Mouse (Mus musculus): ENCODE measurements around the gene Sorl1.
A peak's percentile ranks its signal among the peaks of the same experiment; 100 is the strongest.

Gene Sorl1

DNA sequence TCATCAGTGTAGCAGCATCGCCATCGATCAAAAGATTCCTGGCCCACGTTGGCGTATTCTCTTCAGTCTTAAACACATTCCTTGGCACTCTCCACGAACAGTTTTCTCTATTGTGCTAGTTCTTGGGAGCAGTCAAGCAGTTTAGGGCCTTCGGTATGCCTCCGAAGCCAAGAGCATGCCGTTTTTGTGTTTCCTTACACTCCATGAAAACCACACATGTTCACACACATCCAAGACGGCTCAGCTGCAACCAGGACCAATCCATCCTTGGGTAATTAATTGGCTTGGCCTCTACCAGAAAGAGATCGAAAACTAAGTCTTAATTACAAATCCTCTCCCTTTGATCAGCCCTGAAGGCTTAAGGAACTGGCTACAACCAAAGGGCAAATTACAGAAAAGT is 162.8 kb downstream of the Sorl1 start:
- no peak for DNase-seq (ENCODE audit: low read depth, low spot score)

DNA sequence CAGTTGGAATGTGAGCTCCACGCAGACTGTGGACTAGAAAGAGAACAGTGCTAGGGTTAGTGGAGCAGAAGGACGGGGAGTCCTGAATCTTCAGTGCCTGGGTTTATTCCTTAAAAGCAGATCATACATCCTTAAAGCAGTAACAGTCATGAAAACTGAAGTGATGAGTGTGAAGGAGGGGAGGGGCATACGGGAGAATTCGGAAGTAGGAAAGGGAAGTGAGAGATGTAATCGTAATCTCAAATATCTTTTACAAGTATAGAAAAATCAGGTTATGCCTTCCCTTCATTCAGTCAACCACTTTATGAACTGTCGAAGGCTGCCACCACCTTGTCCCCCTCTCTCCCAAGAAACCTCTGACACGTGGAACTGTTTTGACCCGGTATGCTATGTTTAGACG is 165.8 kb downstream of the Sorl1 start:
- no peak for DNase-seq (ENCODE audit: low read depth, low spot score)

DNA sequence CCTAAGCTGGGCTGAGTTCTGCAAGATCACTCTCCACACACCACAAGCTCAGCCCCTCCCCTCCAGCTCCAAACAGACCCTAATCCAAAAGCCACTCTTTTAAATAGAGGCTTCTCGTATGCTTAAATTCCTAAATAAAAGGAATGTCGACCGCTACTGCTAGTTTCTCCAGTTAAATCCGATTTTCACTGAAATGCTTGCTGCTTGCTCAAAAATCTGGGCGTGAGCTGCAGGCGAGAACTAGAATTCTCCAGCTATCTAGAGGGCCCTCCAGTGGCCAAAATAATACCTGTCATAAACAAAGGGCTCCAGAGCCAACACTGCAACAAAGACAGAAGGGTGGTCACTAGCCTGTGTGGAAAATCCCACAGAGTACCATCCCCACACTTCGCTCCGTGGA is 170.6 kb downstream of the Sorl1 start:
- DNase-seq (ENCODE audit: low read depth, low spot score) = no peak

GRCm38 (mm10) chr9:41952650-41953204 is 171.4 kb downstream of the Sorl1 start:
- no peak for DNase-seq (ENCODE audit: low read depth, low spot score)

- no peak for DNase-seq (ENCODE audit: low read depth, low spot score)
Measured at GRCm38 (mm10) chr9:41951472-41952129, 172.5 kb downstream of the Sorl1 start.

- peak; percentile 83 for DNase-seq (ENCODE audit: low read depth, low spot score)
Measured at GRCm38 (mm10) chr9:41950991-41951451, 173.1 kb downstream of the Sorl1 start.

GRCm38 (mm10) chr9:41950109-41950990 is 173.7 kb downstream of the Sorl1 start:
- peak; percentile 59 for DNase-seq (ENCODE audit: low read depth, low spot score)

- no peak for DNase-seq (ENCODE audit: low read depth, low spot score)
Measured at GRCm38 (mm10) chr9:41949476-41949875, 174.6 kb downstream of the Sorl1 start.

GRCm38 (mm10) chr9:41944964-41945363 is 179.1 kb downstream of the Sorl1 start:
- no peak for DNase-seq (ENCODE audit: low read depth, low spot score)

DNA sequence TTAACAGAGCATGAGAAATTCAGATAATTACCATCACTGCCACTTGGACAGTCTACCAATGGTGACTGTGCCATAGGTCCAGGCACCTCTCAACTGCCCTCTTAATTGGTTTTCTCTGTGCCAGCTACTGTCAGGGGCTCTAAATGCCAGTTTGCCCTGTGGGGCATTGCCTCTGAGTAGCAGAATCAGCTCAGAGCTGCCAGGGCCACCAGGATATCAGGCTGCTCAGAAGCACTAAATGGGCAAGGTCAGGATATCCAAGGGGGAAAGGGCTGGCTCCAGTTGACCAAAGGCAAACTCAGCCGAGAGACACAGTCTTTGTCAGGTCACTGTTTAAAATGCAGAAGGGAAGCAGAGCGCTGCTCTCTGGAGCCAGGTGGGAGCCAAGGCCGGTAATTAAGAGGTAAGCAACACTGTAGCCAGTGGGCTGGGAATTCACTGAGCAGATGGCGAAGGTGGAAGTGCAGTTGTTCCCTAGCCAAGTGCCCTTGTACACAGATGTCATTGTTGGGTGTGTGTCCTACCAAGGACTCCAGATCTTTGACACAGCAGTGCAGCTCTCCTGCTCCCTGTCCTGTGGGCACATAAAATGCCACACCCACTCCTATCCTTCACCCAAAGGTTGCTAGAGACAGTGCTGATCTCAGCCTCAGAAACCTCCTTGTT is 181.0 kb downstream of the Sorl1 start:
- DNase-seq (ENCODE audit: low read depth, low spot score) = no peak

- DNase-seq (ENCODE audit: low read depth, low spot score) = no peak
Measured at GRCm38 (mm10) chr9:41940311-41940853, 183.7 kb downstream of the Sorl1 start.

DNA sequence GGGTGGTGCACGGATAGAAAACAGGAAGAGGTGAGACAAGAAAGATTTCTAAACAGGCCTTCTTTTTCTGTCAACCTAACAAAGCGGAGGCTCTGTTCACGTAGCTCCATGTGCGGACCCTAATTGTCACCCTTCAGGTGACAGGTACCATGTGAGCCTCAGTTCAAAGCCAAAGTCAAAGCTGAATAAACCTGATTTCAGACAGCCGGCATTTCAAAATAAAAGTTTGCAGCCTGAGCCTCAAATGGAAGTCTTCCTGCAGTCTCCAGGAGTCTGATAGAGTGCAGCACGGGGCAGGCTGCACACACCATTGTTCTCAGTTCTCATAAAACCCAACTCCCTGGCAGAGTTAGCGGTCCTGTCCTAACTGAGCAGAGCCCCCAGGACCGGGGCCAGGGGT is 185.6 kb downstream of the Sorl1 start:
- DNase-seq (ENCODE audit: low read depth, low spot score) = no peak

DNA sequence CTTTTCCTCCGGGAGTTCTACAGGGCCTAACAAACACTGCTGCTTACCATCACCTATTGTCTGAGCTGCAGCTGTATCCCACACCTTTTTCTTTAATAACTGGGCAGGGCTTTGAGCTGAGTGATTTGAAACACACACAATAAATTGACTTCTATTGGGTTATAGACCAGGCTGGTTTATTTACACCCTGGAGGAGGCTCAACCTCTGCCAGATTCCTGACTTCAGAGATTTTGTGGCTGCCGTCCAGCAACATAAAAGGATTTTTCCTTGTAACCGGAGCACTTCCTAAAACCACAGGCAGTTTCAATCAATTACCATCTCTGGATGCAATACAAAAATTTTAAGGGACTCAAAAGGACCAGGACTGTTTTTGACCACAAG is 186.1 kb downstream of the Sorl1 start:
- DNase-seq (ENCODE audit: low read depth, low spot score) = no peak

DNA sequence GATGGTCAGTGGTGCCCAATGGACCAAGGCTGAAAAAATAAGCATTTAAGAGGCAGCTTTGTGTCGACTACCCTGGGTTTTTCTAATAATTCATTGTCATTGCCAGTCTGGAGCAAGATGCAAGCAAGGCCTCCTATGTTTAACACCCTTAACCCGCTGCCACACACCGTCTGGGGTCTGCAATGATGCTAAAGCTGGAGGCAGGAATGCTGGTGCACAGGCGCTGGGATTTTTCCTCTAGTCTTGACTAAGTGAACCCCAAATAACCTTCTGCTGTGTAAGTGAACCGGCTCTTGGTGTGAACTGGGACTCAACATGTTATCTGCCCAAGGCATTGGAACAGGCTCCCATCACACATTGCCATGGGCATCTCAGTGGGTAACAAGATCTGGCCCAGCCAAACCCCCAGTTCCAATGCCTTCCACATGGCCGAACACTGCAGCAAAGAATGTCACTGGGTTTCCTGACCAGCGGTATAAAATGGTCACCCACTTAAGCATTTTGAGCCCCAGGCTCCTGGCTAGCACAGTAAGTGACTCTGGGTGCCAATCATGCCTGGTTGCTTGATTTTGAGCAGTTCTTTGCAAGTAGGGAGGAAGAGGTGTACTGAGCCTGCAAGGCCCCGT is 186.6 kb downstream of the Sorl1 start:
- DNase-seq (ENCODE audit: low read depth, low spot score) = no peak

DNA sequence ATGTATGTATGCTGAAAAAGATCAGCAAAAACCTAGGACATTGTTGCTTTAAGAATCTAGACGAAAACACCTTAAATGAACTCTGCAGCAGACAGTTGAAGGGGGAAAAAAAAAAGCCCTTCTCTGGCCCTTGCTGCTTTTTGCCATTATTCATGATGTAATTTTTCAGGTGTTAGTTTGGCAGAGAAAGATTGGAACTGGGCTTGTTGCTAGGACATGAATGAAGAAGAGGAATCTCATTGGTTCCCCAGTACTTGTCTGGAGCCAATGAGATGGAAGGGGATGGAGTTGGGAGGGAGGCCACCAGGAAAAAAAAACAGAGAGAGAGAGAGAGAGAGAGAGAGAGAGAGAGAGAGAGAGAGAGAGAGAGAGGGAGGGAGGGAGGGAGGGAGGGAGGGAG is 187.5 kb downstream of the Sorl1 start:
- DNase-seq (ENCODE audit: low read depth, low spot score) = no peak

GRCm38 (mm10) chr9:41935979-41936378 is 188.1 kb downstream of the Sorl1 start:
- no peak for DNase-seq (ENCODE audit: low read depth, low spot score)

DNA sequence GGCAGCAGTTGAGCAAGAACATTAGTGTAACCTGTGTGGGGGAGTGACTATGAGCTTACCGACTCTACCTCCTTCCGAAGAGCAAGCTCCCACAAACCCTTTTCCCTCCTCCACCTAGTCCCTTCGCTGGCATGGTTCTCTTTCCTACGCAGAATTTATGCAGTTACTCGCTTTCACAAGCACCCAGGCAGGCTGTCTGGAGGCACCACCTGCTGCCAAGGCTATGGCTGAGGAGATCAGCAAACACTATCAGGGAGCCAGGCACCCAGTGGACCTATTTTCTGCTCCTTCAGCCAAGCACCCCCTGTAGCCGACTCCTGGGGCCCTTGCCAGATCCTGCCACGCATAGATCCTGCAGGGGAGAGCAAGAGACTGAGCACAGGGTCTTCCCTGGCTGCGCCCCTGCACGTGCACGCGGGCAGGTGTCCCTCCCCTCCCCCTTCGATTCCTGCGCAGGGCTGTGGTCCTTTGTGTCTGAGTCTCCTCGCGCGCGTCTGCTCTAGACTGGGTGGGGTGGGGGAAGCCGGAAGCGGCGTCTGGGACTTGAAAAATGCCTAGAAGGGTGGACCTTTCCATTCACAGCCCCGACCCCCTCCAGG is 188.6 kb downstream of the Sorl1 start:
- peak; percentile 35 for DNase-seq (ENCODE audit: low read depth, low spot score)

DNA sequence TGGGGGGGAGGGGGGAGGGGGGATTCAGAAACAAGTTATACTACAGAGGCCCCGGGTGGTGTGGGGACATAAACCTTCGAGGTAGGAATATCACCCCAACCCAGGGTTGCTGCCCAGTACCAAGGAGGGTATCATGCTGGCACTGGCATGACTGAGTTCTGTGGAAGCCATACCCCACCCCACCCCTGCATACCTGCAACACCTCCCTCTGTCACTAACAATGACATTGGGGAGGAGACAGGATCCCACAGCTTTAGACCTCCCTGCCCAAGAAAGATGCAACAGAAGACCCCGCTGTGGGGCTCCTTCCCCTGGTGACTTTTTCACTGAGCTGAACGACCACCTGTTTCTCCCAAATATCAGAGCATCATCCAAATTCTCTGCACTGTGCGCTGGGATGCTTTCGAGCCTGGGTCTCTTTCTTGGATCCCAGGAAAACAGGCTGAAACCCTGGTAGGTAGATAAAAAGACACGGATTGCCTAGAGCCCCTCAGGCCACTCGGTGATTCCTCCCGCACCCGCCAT is 189.2 kb downstream of the Sorl1 start:
- DNase-seq (ENCODE audit: low read depth, low spot score) = no peak

DNA sequence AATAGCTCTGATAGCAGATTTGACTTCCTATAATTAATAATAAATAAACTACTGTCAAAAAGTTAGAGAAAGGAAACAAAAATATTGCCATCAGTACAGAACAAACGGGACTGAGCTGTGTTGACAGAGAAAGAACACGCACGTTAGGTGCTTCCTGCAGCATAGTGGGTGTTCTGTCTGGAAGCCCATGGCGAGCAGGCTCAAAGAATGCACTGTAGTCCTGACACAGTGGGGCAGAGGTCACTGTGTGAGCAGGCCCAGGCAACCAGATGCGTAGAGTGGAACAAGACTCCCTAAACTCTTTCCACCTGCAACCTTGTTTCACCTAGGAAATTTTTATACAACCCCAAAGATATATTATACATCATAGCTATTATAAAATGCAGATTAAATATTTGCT is 194.1 kb downstream of the Sorl1 start:
- no peak for DNase-seq (ENCODE audit: low read depth, low spot score)

DNA sequence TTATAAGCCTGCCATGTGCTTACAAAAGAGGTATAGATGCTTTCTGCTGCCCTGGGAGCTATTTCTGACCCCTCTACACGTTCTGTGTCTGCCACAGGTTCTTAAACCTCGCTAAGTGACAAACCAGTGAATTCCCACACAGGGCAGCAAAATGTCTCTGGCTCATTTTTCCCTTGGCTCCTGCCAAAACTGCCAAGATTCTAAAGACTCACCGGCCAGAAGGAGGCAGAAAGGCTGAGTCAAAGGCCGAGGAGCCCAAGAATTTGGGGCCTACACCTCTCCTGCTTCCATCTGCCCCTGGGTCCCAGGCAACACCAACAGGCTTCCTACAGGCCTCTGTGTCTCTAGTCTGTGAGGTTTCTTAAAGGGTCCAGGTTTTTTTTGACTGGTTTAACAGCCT is 198.4 kb downstream of the Sorl1 start:
- no peak for DNase-seq (ENCODE audit: low read depth, low spot score)

DNA sequence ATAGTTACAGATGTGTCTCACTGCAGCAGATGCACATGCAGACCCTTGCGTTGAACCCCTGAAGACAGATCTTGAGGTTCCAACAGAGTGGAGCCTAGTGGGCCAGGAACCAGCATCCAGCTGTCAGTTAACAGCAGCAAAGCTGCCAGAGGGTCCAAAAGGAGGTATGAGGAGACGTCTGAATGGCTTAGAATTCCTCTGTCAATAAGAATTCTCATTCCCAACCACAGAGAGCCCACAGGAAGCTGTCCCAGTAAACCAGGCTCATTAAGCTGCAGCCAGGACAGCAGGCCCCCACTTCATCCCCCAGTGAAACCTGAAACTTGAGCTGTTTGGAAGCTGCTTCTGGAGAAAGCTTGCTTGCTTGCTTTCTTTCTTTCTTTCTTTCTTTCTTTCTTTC is 200.0 kb downstream of the Sorl1 start:
- no peak for DNase-seq (ENCODE audit: low read depth, low spot score)
